Mouse (Mus musculus) retina, postnatal 7 days (tissue): ENCODE data around the gene Ppp1ca.
A peak's percentile ranks its signal among the peaks of the same experiment; 100 is the strongest.

Experiments
- DNase-seq: peaks from one replicate; pipeline ENCODE4 v3.0.0-alpha.2; 2012; ENCODE audit warnings: low read depth, low spot score

The Ppp1ca gene

DNA sequence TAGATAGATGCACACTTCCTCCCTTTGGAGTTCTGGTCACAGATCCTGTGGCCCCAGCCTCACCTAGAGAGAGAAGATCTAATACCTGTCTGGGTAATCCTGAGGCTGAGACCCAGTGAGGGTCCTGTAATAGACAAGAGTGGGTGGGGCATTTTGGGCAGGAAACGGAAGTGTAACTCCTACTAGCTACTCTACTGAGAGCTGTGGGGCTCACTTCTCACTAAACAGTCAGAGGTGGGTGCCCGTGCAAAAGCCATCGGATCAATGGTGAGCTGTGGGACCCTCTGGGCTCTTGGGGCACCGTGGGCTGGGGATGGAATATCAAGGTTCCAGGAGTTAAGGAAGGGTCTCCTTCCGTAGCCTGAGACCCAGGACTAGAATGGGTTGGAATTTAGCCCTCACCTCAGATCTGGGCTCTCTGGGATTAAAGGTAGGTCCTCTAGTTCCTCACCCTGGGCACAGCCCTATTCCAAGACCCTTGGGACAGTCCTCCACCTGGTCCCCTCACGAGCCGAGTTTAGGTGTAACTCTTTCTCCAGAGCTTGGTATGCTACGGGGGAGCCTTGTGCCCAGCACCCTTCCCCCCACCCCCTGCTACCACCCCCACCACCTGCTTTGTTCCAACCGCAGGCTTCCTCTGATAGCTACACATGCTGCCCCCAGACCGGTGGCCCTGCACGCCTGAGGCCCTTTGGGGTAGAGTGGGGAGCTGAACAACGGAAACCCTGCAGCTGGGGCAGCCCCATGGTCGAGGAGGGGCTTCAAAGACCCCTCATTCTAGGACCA is 37.2 kb upstream of the Ppp1ca start:
- no peak for DNase-seq

DNA sequence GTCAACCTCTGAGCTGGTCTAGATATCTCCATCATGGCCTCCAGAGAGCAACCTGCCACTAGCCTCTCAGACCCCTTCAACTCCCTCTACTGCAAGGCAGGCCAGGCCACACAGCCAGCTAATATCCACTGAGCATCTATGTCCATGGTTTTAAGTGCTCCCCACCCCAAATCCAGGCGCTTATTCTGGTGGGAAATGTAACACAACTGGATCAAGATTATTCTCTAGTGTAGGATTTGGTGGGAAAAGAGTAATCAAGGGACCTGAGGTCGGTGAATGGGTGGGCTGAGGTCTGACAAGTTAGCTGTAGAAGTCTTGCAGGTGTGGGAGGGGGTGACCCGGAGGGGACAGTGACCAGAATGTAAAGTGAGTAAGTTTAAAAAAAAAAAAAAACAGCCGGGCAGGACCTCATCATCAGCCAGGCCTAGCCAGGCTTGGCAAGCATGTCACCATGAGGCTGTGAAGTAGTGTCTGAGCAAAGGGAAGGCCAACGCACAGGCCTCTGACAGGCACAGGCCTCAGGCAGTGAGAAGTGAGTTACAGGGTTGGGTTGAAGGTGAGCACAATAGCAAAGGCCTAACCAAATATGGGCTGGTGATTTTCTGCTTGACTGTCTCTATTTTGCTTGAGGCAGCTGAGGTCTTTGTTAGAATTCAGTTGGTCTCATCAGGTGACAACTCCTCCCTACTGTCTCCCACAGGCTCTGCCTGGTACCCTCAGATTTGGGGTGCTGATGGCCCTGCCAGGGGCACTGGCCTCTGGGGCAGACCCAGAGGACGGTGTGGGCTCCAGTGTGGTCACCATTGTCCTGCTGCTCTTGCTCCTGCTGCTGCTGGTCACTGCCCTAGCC is 36.4 kb upstream of the Ppp1ca start:
- DNase-seq: no peak

DNA sequence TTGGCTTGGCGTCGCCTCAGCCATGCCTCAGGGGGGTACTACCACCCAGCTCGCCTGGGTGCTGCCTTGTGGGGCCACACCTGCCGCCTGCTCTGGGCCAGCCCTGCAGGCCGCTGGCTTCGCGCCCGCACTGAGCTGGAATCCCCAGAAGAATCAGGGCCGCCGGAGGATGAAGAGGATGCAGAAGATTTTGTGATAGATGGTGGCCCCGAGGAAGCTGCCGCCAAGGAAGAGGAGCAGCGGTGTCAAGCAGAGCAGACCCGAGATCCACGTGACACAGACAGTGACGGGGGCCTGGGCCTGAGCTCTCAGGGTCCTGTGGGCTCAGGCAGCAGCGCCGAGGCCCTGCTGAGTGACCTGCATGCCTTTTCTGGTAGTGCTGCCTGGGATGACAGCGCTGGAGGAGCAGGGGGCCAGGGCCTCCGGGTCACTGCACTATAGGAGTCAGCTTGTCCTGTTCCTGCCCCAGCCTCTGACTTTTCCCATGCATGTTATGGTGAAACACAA is 35.7 kb upstream of the Ppp1ca start:
- no peak for DNase-seq

DNA sequence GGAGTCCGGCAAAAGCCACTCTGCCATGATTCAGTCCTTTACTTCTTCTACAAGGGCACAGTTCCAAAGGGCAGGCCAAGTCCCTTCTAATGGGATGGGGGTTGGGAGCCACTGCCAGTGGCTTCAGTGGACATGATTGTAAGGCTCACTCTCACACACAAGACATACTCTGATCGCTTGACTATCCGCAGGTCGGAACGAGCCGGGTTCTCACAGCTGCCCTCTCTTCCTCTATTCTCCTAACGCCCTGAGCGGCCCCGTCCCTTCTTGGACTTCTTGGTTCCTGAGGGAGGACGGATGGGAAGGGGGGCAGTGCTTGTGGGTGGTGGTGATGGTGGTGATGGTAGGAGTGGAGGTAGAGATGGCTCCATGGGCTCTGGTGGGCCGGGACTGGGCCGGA is 35.1 kb upstream of the Ppp1ca start:
- no peak for DNase-seq

DNA sequence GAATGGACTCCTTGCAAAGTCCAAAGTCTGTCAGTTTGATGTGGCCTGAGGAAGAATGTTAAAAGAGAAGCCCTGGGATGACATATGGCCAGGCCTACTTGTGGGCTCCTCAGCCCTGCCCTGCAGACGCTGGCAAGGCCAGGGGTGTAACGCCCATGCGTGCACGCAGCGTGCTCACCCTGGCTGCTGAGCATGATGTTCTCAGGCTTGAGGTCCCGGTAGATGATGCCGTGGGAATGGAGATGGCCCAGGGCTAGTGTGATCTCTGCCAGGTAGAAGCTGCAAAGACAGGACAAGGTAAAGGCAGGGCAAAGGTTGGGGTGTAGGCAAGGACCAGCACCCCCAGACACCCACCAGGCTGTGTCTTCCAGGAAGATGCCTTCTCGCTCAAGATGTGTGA is 32.8 kb upstream of the Ppp1ca start:
- no peak for DNase-seq

DNA sequence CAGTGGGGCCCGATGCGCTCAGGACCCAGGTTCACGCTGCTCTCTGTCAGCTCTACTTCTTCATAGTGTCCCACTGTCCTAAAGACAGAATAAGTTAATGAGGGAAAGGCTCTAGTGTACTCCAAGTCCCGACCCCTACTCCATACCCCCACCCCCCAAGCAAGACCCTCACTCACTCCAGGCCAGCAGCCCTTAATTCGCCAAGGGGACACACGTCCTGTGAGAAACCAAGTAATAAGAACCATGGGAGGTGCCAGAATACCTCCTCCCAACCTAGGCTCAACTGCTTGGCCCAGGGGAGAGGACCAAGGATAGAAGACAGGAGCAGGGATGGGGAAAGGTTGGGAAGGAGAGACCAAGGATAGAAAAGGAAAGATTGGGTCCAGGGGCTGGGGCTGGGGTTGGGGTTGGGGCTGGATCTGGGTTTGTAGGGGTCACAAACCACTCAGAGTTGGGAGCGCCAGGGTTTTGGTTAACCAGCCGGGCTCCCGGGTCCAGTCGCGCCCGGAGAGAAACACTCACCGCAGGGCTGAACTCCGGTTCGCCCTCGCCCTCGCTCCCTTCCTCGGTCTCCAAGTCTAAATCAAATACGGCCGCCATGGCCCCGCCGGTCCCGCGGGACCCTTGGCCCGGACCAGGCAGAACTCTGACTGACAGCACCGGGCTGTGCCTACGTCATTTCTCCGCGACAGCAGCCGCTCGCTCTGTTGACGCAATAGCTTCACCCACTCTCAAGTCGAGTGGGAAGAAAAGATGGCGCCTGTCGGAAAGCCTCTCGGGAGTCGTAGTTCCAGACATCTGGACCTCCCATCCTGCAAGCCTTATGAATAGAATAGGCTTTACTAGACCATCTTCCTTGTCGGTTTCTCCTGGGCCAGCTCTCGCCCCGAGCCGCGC is 29.0 kb upstream of the Ppp1ca start, which contains the start of gene Rps6kb2:
Rps6kb2 (minus strand) TSS at position 709 of the 897 bp plus-strand sequence.
- DNase-seq: peak; percentile 90

DNA sequence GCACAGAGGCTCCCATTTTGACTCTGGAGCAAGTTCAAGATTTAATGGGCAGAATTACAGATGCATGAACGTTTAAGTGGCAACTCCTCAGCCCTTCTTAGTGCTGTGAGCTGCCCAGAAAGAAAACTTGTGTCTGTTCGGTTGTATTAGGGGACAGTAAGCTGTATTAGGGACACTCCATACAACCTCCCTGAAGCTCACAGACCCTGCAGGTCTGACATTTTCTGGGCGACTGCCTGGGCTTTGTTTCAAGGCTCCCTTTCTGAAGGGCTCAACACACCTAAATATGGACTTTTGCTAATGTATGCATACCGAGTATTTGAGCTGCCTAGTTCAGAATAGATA is 28.4 kb upstream of the Ppp1ca start:
- no peak for DNase-seq

DNA sequence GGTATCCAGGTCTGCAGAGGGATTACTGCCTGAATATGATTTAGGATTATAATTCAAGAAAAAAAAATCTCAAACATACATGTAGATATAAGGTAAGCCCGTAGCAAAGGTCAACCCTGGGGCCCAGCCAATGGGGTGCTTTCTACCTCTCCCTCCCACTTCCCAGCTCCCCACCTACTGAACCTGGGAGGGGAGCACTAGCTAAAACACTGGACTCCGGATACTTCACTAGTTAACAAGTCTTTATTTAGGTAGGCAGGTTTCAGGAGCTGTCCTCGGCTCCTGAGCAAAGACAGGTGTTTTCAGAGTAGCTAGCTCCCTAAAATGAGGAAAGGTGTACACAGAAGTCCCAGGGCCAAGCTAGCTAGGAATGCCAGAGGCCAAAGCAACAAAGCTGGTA is 27.8 kb upstream of the Ppp1ca start:
- DNase-seq: no peak

DNA sequence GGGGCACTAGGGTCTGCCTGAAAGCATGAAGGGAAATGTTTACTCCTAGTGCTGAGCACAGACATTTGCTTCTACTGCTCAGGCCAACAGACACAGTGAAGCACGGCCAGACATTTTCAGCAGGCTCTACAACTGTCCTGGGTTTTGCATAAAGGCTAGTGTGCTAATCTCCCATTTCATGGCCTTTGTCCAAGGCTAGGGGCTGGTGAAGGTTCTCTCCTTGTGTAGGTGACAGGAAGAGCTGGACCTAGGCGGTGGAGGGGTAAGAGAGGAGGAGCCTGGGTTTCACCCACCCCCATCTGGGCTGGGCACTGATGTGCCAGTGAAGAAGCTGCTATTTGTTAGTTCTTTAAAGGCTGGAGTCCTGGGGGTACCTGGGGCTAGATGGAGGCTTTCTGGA is 27.1 kb upstream of the Ppp1ca start:
- no peak for DNase-seq

DNA sequence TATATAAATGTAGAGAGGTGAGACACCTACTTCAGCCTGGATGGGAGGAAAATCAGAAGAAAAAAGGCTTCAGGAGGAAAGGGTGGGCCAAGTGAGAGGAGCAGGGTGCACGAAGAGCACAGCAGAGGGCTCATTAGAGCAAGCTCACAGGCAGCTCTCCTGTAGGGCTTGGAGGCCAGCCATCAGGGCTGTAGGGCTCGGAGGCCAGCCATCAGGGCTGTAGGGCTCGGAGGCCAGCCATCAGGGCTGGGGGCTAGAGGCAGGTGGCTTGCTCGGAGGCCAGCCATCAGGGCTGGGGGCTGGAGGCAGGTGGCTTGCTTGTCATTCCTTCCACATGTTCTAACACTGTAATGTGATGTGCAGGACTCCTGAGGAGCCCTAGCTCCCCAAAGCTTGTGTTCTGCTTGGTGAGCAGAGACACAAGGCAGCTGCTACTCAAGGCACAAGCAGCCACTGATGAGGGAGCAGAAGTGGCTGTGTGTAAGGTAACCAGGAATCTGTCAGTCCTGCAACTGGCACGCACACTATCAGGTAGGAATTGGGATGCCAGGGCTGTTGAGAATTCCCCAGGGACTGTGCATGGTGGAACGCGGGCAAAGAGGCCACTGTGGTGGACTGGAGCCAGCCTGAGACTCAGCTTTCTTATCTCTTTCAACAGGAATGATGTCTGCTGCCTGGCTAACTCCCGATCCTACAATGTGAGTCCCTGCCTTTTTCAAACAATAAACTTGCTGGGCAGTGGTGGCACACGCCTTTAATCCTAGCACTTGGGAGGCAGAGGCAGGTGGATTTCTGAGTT is 25.0 kb upstream of the Ppp1ca start:
- DNase-seq: no peak

DNA sequence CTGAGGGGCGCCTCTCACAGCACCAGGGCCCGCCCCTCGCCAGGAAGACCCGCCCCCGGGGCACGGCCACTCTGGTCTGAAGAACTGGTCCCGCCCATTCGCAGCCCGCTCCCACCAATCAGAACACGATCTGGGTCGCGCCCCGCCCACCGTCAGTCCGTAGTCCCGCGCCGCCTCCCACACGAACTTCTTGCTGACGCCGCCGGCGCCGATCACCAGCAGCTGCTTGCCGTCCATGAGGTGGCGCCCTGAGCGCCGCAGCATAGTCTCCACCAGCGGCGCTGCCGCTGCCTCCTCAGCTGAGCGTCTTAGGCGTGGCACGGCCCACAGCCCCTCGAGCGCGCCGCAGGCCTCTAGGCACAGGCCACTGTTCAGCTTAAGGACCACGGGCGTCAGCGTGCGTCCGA is 22.5 kb upstream of the Ppp1ca start:
- DNase-seq: peak; percentile 94

DNA sequence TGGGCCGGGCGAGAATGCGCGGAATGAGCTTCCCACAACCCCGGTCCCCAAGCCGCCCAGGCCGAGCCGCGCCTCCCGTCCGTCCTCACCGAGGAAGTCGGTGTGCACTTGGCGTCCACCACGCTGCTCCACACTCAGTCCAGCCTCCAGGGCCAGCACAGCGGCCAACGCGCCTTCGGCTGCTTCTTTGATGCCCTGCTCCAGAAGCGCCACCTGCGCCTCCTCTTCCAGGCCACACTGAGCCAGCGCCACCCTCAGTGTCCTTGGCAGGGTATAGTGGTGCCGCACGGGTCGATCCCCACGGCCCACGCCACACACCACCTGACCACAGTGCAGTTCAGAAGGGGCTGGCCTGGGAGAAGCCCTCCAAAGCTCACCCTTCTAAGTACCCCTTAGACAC is 22.1 kb upstream of the Ppp1ca start:
- DNase-seq: no peak

DNA sequence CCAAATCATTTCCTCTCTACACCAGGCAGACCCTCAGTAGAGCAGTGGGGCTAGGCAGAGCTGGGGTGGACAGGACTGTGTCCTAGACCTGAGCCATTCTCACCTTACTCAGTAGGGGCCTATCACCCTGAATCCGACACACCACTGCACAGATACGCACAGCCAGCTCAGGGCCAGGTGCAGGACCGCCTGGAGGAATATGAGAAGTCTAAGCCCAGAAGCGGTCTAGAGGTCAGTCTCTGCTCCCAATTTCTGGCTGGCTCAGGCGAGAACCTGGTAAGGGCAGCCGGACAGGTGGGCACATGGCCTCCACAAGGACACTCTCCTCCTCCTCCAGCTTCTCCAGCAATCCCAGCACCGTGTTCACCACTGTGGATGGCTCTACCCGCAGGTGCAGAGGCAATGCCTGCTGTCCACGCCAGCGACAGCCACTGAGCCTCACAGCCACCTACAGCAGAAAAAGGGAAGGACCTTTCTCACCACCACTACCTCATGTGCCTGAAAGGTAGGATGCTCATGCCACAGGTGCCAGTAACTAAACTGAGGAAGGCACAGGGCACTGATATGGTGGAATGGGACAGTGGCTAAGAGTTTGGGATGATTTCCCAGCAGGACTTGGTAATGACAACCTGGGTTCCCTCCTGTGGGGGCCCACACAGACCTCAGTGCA is 21.0 kb upstream of the Ppp1ca start:
- DNase-seq: no peak

DNA sequence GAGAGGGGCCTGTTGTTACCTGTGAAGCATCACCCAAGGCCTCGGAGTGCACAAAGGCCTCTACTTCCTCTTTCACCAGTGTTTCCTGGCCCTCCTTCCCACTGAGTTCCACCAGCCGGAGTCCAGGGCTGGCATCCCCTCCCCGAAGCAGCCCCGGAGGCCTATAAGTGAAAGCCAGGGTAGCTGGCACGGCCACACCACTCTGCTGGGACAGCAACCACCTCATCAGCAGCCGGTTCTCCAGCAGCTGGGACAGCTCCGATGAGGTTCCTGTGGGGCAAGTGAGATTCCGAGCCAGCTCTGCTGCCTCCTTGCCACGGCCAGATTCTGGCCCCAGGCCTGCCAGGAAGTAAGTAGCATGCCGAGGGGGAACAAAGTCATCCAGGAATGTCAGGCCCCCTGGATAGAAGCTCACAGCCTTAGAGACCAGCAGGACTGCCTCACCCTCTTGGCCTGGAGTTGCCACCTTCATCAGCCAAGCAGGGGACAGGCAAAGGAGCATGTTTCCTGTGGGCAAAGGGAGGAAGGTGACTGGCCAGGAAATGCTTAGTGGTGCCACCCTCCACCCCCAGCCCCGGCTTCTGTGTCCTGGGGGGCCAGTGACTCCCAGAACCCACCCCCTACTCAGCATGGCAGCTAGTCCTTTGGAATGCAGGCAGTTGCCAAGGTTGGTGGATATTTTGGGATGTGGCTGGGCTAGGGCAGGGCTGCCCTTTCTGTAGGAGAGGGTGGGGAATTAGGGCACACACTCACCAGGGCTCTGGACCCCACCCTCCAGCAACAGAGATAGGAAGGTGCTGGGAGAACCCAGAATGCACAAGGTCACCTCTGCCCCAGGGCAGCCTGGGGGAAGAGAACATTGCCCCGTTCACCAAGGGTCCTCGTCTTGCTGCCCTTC is 20.2 kb upstream of the Ppp1ca start:
- DNase-seq: no peak

DNA sequence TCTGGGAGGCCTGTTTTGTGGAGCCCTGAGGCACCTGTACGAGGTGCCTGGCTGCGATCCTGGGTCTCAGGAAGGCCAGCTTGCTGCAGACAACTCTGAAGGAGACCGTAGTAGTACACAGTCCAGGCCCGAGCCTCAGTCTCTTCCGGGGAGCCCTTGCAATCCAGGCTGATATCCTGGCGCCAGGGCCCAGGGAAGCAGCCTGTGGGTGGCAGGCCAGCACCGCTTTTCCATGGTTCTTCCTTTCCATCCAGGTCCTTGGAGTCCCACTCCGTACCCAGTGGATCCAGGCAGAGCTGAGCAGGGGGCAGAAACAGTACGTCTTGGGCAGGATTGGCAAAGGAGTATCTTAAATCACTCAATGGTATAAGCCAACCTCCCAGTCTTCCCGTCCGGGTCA is 18.9 kb upstream of the Ppp1ca start:
- DNase-seq: no peak

DNA sequence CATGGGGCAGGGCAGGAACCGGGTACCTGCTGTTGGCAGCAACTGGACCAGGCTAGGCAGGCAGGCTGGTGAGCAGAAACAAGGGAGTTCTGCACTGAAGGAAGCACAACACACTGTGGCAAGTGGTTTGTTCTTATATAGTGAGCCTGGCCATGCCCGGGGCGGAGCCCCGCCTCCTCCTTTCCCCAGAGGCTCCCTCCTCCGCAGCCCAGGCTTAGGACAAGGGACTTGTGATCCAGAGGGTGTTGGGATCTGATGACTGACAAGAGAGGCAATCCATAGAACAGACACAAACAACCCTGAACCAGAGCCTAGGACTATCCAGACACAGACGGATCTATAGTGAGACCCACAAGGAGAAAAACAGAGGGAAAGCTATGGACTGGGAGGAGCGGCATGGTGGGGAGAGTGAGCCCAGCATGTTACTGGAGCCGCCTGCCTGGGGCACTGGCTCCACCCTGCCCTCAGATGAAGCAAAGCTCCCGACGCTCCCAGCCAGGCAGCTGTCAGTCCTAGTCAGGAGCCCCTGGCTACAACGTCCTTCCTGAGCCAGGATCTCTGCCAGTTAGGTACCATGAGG is 16.4 kb upstream of the Ppp1ca start, which contains the start of gene Carns1:
Carns1 (minus strand) TSS at position 112 of the 580 bp plus-strand sequence.
- peak; percentile 38 for DNase-seq

DNA sequence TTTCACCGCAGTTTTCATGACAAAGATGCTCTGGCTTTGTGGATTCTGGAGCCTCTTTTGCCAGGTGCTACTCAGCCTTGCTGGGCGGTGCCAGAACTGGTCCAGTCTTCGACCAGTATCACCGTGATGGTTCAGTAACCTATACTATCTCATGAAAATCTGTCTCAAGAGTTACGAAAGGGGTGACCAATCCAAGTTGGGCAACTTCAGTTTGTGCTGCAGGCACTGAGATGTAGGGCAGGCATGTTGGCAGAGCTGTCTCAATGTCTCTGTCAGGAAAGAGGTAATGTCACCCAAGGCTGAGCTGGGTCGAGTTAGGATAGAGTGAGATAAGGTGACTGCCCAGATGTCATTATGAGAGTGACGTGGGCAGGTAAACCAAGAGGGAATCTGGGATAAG is 11.5 kb upstream of the Ppp1ca start:
- DNase-seq: no peak

DNA sequence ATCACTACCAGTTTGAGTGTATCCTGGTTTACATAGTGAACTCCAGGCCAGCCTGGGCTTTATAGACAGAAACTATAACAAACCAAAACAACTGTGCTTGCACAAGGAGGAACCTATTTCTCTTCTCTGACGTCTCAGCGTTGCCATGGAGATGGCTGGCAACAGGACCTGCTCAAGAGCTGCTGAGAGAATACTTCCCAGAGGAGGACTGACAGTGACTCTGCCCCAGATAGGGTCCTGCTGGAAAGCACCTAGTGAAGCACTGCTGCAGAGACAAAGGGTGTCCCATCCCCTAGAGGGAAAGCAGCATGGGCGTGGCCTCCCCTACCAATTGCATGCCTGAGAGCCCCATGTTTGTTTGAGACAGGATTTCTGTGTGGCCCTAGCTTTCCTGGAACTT is 10.0 kb upstream of the Ppp1ca start:
- no peak for DNase-seq

DNA sequence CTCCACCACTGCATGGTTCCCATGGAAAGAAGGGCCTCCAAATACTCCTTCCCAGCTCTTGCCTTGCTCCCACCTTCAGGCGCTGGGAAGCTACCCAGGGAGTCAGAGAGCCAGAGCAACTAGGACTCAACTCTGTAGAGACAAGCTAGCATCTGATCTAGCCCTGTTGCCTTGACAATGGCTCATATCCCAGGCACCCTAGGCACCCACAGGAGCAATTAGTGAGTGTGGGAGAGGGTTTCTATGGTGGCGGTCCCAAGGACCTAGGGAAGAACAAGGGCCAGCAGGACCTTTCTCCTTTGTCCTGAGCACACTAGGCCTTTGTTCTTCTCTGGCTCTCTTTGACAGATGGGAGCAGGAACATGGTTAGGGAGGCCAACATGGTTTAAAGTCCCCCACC is 8.2 kb upstream of the Ppp1ca start:
- DNase-seq: no peak
